Mouse (Mus musculus) Patski (cell line): ENCODE results near the gene Ccr10. TPM values are rescaled to one million over a fixed set of nuclear protein-coding genes. Genes with fewer than 3 reads are reported as not detected.

Source experiments
- ATAC-seq: fragments of 100-300 bp; one replicate; pipeline ENCODE4 v1.8.0; 2021
- CTCF ChIA-PET: fragments of 350-600 bp; sonication (Branson Sonifier 250); formaldehyde crosslinking; loops from one replicate; lab custom pipeline; 2022; ENCODE audit warnings: inconsistent platforms; lab: Charles Lee
- POLR2A ChIA-PET: fragments of 350-600 bp; sonication (Branson Sonifier 250); formaldehyde crosslinking; loops from one replicate; lab custom pipeline; 2022; ENCODE audit warnings: antibody characterized with exemption, inconsistent platforms; lab: Charles Lee
- DNase-seq: peaks from one replicate; pipeline ENCODE4 v3.0.0-alpha.2; 2011; ENCODE audit warnings: low read depth, low spot score
- H3K27me3 ChIP-seq: fragments of 371-371 bp; one replicate; pipeline ENCODE4 v1.5.1; 2021
- CTCF ChIP-seq: fragments of 100-300 bp; IDR thresholded peaks from one replicate; pipeline ENCODE4 v1.5.1; 2021
- in situ Hi-C: fragments of 300-500 bp; cut with MboI; formaldehyde crosslinking; loops from 3 replicates; pipeline ENCODE4 v1.11.1; 2018; ENCODE audit warnings: low pct_unique_long_range_greater_than_20kb, mixed read lengths
- polyA plus RNA-seq: library from polyadenylated mRNA; unstranded; gene quantifications from one replicate; pipeline ENCODE4 v1.2.3, GENCODE M21; 2021

Ccr10 gene
- polyA plus RNA-seq, 1 experiment from 2014 or later = 0.95 TPM

GRCm38 (mm10) chr11:101168301-101168980 lies 6.8 kb downstream of the Ccr10 start:
- POLR2A ChIA-PET = interaction anchor here (1.2 to 5.7 kb wide), 2 partner anchors 27 to 50 kb away, joined by 4 to 31 read pairs; no protein-coding TSS in a partner anchor
- in situ Hi-C loops = no loop called here
- no peak for ATAC-seq
- CTCF ChIA-PET = no interaction called here
- TF ChIP-seq CTCF = no peak
- no peak for DNase-seq
- H3K27me3 ChIP-seq = no peaks in the 10 kb centered on the region

GRCm38 (mm10) chr11:101167963-101168300 lies 7.3 kb downstream of the Ccr10 start:
- no peak for TF ChIP-seq CTCF
- ATAC-seq (no peak), DNase-seq (no peak)
- in situ Hi-C loops = no loop called here
- ChIA-PET POLR2A (interaction anchor here (5.7 kb wide), 1 partner anchor 27 kb away, joined by 31 read pairs; no protein-coding TSS in a partner anchor), CTCF (no interaction called here)
- H3K27me3 ChIP-seq = no peaks in the 10 kb centered on the region

DNA sequence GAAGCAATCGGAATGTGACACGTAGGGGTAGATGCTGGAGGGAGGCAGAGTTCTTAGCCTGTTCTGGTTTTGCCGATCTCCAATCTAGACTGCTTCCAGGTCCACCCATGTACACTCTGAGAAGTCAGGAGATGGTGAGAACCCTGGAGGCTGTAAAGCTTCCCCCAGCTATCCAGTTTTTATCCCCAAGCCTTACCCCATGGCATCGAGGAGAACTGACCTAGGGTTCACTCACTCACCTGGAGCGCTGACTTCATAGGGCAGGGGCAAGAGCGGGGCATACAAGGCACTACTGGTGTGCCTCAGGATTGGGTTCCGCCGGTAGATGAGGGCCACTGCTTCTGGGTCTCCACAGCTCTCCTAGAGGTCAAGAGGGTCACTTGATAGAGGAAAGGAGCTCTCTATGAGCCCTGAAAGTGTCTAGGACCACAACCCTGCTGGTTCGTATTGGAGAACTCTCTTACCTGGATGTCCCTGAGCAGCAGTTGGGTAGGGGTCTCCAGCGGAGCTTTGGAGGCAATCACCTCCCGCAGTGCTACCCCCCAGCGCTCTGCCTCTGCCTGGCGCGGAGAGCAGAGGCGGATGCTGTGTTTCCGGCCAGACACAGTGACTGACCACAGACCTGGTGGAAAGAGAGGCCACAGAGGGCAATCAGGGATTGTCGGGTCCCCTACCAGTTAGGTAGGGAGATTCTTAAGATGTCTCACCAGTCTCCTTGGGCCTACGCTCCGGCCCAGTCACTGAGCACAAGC lies 7.9 kb downstream of the Ccr10 start:
- in situ Hi-C loops = no loop called here
- ChIA-PET POLR2A (interaction anchor here (5.7 kb wide), 1 partner anchor 26 kb away, joined by 31 read pairs; no protein-coding TSS in a partner anchor), CTCF (no interaction called here)
- ATAC-seq (no peak), DNase-seq (no peak)
- TF ChIP-seq CTCF = no peak
- H3K27me3 ChIP-seq = no peaks in the 10 kb centered on the region

GRCm38 (mm10) chr11:101166357-101166756 lies 8.9 kb downstream of the Ccr10 start:
- POLR2A ChIA-PET = interaction anchor here (5.7 kb wide), 1 partner anchor 25 kb away, joined by 31 read pairs; no protein-coding TSS in a partner anchor
- H3K27me3 ChIP-seq = no peaks in the 10 kb centered on the region
- no peak for ATAC-seq
- CTCF ChIA-PET = no interaction called here
- in situ Hi-C loops = no loop called here
- no peak for TF ChIP-seq CTCF
- no peak for DNase-seq

DNA sequence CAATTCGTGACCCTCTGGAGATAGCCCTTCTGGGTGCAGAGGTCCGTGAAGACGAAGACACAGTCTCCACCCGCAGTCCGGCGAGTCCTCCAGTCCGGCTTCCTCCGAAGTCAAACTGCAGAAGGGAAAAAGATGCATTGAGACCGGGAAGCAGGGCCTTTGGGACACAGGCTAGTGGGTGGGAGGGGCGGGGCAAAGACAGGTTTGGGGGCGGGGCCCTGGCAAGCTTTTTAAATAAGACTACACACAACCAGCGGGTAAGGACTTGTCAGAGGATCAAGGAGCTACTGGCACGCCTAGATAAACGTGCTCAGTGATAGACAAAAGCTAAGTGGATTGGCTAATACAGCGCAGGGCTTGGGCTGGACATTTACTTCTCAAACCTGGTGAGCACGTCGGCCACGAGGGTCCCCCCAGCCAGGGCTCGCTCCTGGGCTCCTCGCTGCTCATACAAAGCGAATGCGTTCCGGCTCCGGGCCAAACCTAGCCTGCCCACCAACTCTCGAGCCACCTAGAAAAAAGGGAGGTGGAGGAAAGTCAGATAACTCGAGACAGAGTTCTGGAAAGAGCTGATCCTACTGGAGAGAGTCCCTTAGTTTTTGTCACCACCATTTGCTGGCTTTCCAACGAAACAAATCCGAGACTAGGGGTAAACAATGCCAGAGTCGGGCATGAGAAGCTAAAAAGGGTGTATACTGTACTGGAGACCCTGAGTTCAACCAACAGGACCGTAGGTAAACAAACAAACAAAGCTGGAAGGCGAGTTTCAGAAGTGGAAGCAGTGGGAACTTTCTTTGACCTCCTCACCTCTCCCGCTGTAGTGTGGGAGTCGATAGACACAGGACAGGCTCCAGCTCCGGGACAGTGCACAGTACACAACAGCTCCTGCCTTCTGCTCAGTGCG lies 10.3 kb downstream of the Ccr10 start:
- DNase-seq = no peak
- ChIA-PET POLR2A (no interaction called here), CTCF (no interaction called here)
- no peak for TF ChIP-seq CTCF
- ATAC-seq = no peak
- in situ Hi-C loops = no loop called here
- H3K27me3 ChIP-seq = no peaks in the 10 kb centered on the region

DNA sequence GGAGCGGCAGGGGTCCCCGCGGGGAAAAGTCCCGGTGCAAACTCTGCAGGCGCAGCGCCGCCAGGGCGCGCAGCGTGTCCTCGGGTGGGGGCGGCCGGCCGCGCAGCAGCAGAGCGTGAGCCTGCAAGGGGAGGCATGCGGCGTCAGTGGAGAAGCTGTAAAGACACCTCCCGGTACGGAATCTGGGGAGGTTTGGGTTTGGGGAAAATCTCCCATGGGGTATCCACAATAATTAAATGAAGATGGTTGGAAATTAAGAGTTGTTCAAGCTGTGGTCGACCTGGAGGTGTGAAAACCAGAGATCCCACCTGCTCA lies 10.9 kb downstream of the Ccr10 start:
- no peaks in the 10 kb centered on the region for H3K27me3 ChIP-seq
- in situ Hi-C loops = no loop called here
- no peak for ATAC-seq
- TF ChIP-seq CTCF = no peak
- CTCF ChIA-PET = no interaction called here
- no peak for DNase-seq
- POLR2A ChIA-PET = interaction anchor here (0.9 kb wide), 1 partner anchor 69 kb away, joined by 3 read pairs; the partner anchor contains the start of gene Psmc3ip

DNA sequence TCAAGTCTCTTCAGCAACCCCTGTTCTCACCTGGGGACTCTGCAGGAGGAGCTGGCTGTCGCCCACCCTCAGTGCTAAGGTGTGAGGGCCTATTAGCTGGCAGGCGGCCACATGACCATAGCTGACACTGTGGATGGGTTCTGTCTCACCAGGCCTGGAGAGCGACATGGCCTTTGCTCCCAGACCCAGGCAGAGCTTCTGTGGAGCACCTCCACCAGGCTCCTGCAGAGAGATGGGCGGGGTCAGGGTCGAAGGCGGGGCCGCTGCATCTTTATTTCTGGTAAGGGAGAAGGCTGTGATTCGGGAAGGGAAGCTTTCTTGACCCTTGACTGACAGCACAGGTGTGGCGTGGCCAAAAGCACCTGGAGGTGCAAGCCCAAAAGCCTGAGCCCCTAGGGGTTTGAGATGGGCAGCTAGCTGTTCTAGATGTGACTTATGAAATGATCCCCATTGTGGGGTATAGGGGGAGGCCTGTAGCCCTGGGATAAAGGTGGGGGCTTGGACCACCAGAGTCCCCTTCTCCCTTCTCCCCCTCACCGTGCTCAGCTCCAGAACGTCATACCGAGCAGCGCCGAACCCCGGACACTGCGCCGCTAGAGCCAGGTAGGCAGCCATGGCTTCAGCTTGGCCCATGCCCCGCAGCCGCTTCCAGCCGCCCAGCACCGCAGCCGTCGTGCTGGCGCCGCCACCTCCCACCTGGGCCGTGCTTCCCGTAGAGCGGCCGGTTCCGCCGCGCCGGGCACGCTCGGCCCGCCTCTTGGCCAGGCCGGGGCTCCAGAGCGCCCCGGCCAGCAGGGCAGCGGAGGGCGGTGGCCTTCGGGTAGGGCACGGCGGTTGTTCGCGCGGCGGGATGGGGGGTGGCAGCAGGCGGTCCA lies 11.5 kb downstream of the Ccr10 start:
- TF ChIP-seq CTCF = no peak
- ATAC-seq = no peak
- in situ Hi-C loops = no loop called here
- DNase-seq = no peak
- ChIA-PET POLR2A (interaction anchor here (0.9 kb wide), 1 partner anchor 68 kb away, joined by 3 read pairs; the partner anchor contains the start of gene Psmc3ip), CTCF (interaction anchor here (0.6 to 1.2 kb wide), 3 partner anchors 11 to 176 kb away, joined by 3 to 5 read pairs (median 3); no protein-coding TSS in a partner anchor)
- no peaks in the 10 kb centered on the region for H3K27me3 ChIP-seq

DNA sequence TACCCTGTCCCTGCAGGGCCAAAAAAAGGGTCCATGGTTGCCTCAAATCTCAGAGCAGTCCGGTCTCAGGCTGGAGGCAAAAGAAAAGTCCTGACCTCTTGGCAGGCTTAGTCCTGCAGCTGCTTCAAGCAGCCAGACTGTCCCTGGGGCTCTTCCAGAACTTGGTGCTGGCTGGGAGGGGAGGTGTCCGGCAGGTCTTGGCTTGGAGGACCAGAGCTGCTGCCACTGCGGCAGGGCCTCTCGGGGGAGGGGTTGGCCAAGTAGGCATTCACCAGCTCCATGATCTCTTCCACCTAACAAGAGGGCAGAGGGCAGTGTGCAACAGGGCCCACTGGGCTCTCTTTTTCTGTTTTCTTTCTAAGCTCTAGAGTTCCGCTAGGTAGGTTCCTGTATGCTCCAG lies 12.5 kb downstream of the Ccr10 start:
- no peak for TF ChIP-seq CTCF
- DNase-seq = no peak
- H3K27me3 ChIP-seq = no peaks in the 10 kb centered on the region
- CTCF ChIA-PET = interaction anchor here (0.6 to 1.6 kb wide), 3 partner anchors 10 to 175 kb away, joined by 3 to 5 read pairs (median 3); no protein-coding TSS in a partner anchor
- POLR2A ChIA-PET = no interaction called here
- no peak for ATAC-seq
- in situ Hi-C loops = no loop called here

DNA sequence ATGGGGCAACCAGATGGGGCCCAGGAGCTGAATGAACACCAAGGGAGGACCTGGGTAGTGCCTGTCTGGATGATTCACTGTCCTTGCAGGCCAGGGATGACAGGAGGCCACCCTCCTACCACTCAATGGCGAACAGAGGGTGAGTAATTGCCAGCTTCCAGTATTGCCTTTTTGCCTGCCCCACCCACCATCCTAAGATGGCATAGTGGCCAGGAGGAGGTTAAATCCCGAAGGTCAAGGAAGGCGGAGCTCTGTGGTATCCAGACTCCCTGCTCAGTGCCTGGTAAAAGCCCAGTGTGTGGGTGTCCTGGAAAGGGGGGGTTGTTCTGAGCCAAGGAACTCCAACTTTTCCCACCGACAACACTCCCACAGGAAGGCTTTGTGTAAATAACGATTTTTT lies 12.9 kb downstream of the Ccr10 start:
- ChIA-PET CTCF (interaction anchor here (1.6 kb wide), 1 partner anchor 44 kb away, joined by 3 read pairs; no protein-coding TSS in a partner anchor), POLR2A (no interaction called here)
- DNase-seq (no peak), ATAC-seq (no peak)
- no peaks in the 10 kb centered on the region for H3K27me3 ChIP-seq
- in situ Hi-C loops = no loop called here
- TF ChIP-seq CTCF = no peak
